Mouse (Mus musculus) stomach, embryonic 16.5 days (tissue): ENCODE data around the gene Gm26620. TPM values are rescaled to one million over a fixed set of nuclear protein-coding genes. Genes with fewer than 3 reads are reported as not detected.

Source experiments
- ATAC-seq: fragments of 200-750 bp; cut with Nextera tagmentation; 2 replicates; pipeline ENCODE4 v1.8.0; 2017; ENCODE audit warnings: moderate number of reproducible peaks, moderate TSS enrichment; ENCODE audit not compliant: insufficient read depth, low FRiP score
- H3K27ac ChIP-seq: fragments of 300-500 bp; sonication (generic); 2 replicates; pipeline ENCODE4 v1.5.1; 2014; ENCODE audit warnings: low read length
- H3K27me3 ChIP-seq: fragments of 300-500 bp; sonication (generic); 2 replicates; pipeline ENCODE4 v1.6.1; 2014; ENCODE audit warnings: low read length, control low read depth, mixed read lengths; ENCODE audit not compliant: control insufficient read depth, insufficient read depth
- H3K36me3 ChIP-seq: fragments of 300-500 bp; sonication (generic); 2 replicates; pipeline ENCODE4 v1.6.1; 2014; ENCODE audit warnings: low read length; ENCODE audit not compliant: control insufficient read depth, insufficient read depth
- H3K4me1 ChIP-seq: fragments of 300-500 bp; sonication (generic); 2 replicates; pipeline ENCODE4 v1.6.1; 2014; ENCODE audit warnings: low read length, control low read depth, mixed read lengths; ENCODE audit not compliant: control insufficient read depth, insufficient read depth
- H3K4me2 ChIP-seq: fragments of 300-500 bp; sonication (generic); 2 replicates; pipeline ENCODE4 v1.6.1; 2014; ENCODE audit warnings: low read depth, low read length, mixed read lengths
- H3K4me3 ChIP-seq: fragments of 300-500 bp; sonication (generic); replicated peaks from 2 replicates; pipeline ENCODE4 v1.5.1; 2014; ENCODE audit warnings: mild to moderate bottlenecking, low read length
- H3K9ac ChIP-seq: fragments of 300-500 bp; sonication (generic); 2 replicates; pipeline ENCODE4 v1.6.1; 2014; ENCODE audit warnings: low read length
- H3K9me3 ChIP-seq: fragments of 300-500 bp; sonication (generic); replicated peaks from 2 replicates; pipeline ENCODE4 v1.6.1; 2016; ENCODE audit warnings: low read length, control low read depth; ENCODE audit not compliant: control insufficient read depth
- WGBS: fragments of 180-500 bp; shearing (Covaris S2); extraction: QIAGEN DNeasy Blood & Tissue Kit; methylation state at CpG from one replicate; pipeline ENCODE4 v1.1.7; 2014; 5-methylcytosine and 5-hydroxymethylcytosine counted together
- polyA plus RNA-seq: library from polyadenylated mRNA; unstranded; fragments of >200 nt; fragmentation: Nextera tagmentation; extraction: Ambion mirVana; gene quantifications from 2 replicates; pipeline ENCODE4 v1.2.1, GENCODE M21; 2015

Gm26620 gene
- polyA plus RNA-seq: 1.4 and 1.8 TPM in 2 replicates

DNA sequence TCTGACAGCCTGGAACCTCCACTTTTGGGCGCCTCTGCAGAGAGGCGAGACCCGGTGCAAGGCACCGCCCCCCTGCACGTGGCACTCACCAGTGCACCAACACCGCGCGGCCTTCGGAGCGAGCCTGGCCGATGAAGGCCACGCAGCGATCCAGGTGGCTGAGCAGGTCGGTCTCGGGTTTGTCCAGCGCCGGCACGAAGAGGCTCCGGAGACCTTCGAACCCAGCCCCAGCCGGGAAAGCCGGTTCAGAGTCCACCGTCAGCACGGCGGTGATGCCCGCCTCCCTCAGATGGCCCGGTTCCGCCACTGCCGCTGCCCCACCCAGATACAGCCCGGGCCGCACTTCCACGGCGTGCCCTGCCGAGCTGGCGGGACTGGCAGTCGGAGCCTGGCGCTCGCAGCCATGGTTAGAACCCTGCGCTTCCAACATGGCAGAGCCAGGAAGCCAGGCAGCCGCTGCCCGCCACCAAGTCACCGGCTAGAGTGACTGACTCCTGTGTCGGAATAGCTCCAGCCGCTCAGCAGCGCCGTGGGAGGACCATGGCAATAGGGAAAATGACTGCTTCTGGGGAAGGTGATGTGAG lies at the start of gene Gm26620, which contains the start of gene Dusp12:
Gene Gm26620 (plus strand): TSS at position 88 of the 584 bp plus-strand sequence.
Gene Dusp12 (minus strand): TSS at position 563 of the 584 bp plus-strand sequence.
- Histone ChIP-seq H3K9me3 (no peaks in the 10 kb centered on the region), H3K36me3 (peaks cover 7% of the 10 kb centered on the region; the same call in 1 of the 2 replicates), H3K4me1 (peaks cover 8% of the 10 kb centered on the region; the same call in 1 of the 2 replicates), H3K4me3 (peak within 1 kb of the TSS; percentile 98), H3K27ac (peak within 1 kb of the TSS; percentile 88), H3K27me3 (no peaks in the 10 kb centered on the region), H3K4me2 (peak within 1 kb of the TSS; percentile 69), H3K9ac (peak within 1 kb of the TSS; percentile 88)
- peak; percentile 89 for ATAC-seq
- WGBS: under 1% methylated on average over 46 of the region's 46 CpGs

DNA sequence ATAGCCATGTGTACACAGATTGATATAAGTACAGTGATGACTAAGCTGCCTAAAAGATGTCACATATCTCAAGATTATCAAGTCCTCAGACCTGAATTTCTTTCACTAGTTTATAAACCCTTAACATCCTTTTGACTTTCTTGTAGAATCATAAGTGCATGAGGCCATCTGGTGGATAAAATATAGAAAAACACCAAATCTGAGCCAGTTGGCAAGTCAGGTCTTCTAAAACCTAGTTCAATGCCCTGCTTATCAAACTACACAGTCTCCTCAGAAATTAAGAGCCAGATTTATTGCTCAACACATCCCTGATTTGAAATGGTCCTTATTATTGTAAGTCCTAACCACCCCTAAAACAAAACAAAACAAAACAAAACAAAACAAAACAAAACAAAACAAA lies 45.2 kb upstream of the Gm26620 start:
- no peak overlapping the region for H3K4me3 ChIP-seq
- H3K9ac ChIP-seq: no peak overlapping the region
- no peak overlapping the region for H3K27ac ChIP-seq
- H3K4me1 ChIP-seq: no peaks in the 10 kb centered on the region
- no peaks in the 10 kb centered on the region for H3K9me3 ChIP-seq
- no peak for ATAC-seq
- H3K4me2 ChIP-seq: no peak overlapping the region
- H3K27me3 ChIP-seq: no peaks in the 10 kb centered on the region
- H3K36me3 ChIP-seq: no peaks in the 10 kb centered on the region

DNA sequence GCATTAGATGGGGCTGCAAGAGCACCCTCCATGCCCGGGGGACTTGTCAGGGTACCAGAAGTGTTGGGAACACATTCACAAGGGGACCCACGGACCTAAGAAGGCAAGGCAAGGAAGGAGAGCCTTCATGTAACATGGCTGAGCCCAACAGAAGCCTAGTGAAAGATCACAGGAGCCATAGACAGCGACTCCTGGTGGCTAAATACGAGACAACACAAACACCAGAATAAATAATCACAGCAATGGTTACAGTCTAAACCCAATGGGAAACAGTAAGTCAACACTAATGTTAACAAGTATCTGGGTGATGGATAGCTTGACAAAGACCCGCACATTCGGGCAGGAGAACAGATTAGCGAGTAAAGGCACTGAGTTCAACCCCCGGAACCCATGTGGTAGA lies 40.5 kb upstream of the Gm26620 start:
- Histone ChIP-seq H3K4me3 (no peak overlapping the region), H3K36me3 (no peaks in the 10 kb centered on the region), H3K27ac (no peak overlapping the region), H3K27me3 (no peaks in the 10 kb centered on the region), H3K4me2 (no peak overlapping the region), H3K4me1 (no peaks in the 10 kb centered on the region), H3K9me3 (no peaks in the 10 kb centered on the region), H3K9ac (no peak overlapping the region)
- no peak for ATAC-seq
- 62% methylated on average over 8 of the region's 8 CpGs for WGBS

DNA sequence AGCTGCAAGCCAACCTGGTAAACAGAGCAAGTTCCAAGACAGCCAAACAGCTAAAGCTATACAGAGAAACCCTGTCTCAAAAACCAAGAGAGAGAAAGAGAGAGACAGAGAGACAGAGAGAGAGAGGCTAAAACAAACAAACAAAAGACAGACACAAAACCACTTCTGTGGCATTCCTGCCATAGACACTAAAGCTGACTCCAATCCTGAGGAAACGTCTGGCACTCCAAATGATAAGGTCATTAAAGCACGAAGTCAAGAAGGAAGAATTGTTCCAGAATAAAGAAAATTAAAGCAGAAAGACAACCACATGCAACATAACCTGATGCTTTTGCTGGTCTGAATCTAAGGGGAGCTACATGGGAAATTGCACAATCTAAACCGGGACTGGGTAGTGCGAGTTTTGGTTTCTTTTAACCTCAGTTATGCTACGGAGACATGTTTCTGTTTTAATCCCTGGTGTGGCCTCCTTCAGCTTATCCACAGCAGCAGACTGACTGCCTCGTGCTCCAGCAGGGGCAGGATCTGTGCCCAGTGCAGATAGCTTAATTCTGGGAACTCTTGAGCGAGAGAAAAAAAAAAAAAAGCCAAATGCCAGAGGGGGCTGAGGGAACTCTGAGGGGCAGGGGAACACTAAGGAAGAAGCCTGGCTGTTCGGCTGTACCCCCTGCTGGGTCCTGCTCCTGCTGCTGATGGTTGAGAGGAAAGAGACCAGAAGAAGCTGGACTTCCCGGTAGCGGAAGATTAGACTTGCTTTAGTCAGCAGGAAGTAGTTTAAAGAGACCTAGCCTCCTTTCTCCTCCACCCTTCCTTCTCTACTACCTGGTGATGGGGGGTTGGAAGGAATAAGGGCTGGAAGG lies 39.2 kb upstream of the Gm26620 start:
- 58% methylated on average over 10 of the region's 10 CpGs for WGBS
- Histone ChIP-seq H3K4me1 (no peaks in the 10 kb centered on the region), H3K27ac (no peak overlapping the region), H3K4me3 (no peak overlapping the region), H3K27me3 (no peaks in the 10 kb centered on the region), H3K9me3 (no peaks in the 10 kb centered on the region), H3K9ac (no peak overlapping the region; the same call in 1 of the 2 replicates), H3K4me2 (no peak overlapping the region), H3K36me3 (no peaks in the 10 kb centered on the region)
- no peak for ATAC-seq

DNA sequence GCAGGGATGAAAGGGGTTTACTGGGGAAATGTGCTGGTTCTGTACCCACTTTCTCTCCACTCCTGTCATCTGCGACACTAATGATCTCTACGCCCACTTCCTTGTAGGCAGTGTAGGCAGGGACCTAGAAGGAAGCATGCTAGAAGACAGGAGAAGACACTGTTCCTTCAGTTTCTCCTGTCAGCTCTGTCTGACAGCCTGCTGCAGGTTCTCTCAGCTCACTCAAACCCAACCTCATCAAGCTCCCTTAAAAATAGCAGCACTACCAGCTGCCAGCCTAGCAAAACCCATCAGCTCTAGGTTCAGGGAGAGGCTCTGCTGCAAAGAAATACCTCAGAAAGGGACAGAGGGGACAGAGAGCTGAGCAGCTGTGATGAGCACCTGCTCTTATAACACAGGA lies 34.9 kb upstream of the Gm26620 start:
- no peak overlapping the region for H3K4me3 ChIP-seq
- no peaks in the 10 kb centered on the region for H3K4me1 ChIP-seq
- no peak for ATAC-seq
- H3K9ac ChIP-seq: no peak overlapping the region
- H3K4me2 ChIP-seq: no peak overlapping the region
- no peaks in the 10 kb centered on the region for H3K9me3 ChIP-seq
- WGBS: 96% methylated on average over 2 of the region's 2 CpGs
- peaks cover 4% of the 10 kb centered on the region; the same call in 1 of the 2 replicates for H3K36me3 ChIP-seq
- H3K27me3 ChIP-seq: no peaks in the 10 kb centered on the region
- no peak overlapping the region for H3K27ac ChIP-seq

DNA sequence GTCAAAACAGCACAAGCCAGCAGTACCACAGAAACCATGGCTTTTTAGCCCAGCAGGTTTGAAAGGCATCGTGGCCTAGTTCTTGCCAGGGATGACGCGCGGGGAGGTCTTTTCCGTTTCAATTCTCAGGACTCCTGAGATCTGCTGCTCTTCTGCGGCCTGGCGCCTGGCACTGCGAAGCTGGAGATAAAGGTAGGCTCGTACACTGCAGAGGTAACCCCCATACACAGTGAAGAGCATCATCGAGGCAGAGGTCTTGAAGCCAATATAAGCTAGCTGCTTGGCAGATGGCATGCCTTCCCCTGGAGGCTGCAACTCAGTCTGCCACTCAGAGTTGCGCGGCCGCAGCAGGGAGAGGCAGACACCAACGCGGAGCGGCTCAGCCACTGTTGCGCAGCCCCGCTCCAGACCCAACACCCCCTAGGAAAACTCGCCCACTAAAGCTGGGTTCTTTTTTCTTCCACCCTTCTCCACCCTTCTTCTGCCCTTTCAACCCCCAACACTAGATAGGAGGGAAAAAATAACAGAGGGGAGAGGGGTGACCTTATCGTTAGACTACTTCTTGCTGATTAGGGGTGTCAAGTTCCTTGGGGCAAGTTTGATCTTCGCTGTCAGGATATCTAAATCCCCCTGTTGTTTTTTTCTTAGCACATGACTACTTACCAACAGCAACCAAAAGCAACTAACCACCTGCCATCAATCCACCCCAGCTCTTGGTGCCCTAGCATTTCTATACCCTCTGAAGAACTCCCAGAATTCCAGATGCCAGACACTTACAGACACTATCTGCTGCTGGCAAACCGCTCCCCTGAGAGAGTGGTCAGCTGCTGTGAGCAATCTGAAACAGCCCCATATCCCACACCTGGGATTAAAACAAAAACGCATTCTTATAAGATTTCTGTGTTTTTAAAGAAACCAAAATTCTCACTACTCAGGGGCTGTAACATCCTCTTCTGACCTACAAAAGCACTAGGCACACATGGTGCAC lies 33.9 kb upstream of the Gm26620 start:
- ATAC-seq: no peak
- Histone ChIP-seq H3K9ac (no peak overlapping the region), H3K4me1 (no peaks in the 10 kb centered on the region), H3K27ac (no peak overlapping the region), H3K4me2 (no peak overlapping the region), H3K9me3 (no peaks in the 10 kb centered on the region), H3K27me3 (no peaks in the 10 kb centered on the region), H3K4me3 (no peak overlapping the region), H3K36me3 (peaks cover 4% of the 10 kb centered on the region; the same call in 1 of the 2 replicates)
- WGBS: 84% methylated on average over 23 of the region's 23 CpGs

DNA sequence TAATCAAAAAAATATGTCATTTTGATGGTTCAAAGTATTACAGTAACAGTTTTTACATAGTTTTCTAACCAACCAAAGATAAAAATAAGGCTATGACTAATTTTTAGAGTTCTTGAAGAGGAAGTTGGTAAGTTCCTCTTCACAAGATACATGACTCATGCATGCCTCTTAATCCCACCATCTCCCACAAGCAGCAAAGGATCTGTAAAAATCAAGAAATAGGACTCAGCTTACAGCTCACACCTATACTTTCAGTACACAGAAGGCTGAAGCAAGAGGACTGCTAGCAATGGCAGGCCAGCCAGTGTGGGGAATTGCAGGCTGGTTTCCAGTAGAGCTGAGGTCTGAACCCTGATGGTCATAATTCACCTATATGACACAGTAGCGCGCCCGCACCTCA lies 31.3 kb upstream of the Gm26620 start:
- ATAC-seq: no peak
- Histone ChIP-seq H3K4me3 (no peak overlapping the region), H3K27ac (no peak overlapping the region), H3K4me1 (no peaks in the 10 kb centered on the region), H3K9ac (no peak overlapping the region), H3K27me3 (no peaks in the 10 kb centered on the region), H3K36me3 (peaks cover 4% of the 10 kb centered on the region; the same call in 1 of the 2 replicates), H3K9me3 (no peaks in the 10 kb centered on the region), H3K4me2 (no peak overlapping the region)
- 95% methylated on average over 3 of the region's 3 CpGs for WGBS

DNA sequence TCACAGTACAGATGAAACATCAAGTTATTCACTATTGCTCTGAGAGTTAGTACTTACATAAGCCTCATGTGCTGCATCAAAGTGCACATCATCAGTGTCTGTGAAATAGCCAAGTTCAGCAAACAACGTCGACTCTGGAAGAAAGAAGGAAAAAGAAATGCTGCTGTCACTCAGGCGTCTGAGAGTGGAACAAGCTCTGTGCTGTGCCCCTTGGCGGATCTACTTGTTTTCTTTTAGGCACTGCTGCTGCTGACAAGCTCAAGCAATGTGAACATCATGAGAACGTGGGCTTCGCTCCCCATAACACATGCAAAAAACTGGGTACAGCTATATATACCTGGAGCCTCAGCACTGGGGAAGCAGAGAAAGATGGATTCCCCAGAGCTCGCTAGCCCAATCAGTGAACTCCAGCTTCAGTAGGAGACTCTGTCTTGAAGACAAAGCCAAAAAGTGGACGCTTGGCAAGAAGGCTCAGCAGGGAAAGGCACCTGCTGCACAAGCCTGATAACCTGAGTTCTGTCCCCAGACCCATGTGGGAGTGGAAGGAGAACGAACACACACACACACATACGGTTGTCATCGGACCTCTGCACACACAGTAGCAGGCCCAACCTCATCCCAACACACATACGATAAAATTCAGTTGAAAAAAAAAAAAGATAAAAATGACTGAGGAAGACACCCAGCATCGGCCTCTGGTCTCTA lies 29.7 kb upstream of the Gm26620 start:
- Histone ChIP-seq H3K9ac (no peak overlapping the region), H3K36me3 (peaks cover 4% of the 10 kb centered on the region; the same call in 1 of the 2 replicates), H3K27ac (no peak overlapping the region), H3K4me2 (no peak overlapping the region), H3K4me3 (no peak overlapping the region), H3K9me3 (no peaks in the 10 kb centered on the region), H3K27me3 (no peaks in the 10 kb centered on the region), H3K4me1 (no peaks in the 10 kb centered on the region)
- ATAC-seq: no peak
- WGBS: 84% methylated on average over 13 of the region's 13 CpGs
